Mouse (Mus musculus): Measurements from ENCODE around the gene Gm49373.

Gm49373 gene

DNA sequence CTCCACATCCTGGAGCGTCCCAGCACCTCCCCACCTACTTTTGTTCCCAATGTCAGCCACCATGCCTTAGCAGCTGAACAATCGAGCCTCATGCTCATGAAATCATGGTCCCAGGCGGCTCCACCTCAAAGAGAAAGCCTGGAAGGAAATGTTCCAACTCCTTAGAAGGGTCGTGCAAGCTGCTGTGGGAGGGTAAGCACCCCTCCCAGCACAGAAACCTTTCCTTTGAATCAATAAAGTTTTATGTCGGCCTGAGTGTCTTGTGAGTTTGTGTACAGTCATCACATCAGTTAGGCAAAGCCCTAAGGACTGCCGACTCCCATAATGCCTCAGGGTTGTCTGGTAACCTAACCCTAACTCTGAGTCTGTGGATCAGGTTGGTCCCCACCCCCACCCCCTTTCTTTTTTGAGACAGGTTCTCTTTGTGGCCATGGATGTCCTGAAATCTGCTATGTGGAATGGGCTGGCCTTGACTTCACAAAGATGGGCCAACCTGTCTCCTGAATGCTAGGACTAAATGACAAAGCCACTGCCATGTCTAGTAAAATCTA is 44.3 kb downstream of the Gm49373 start:
- DNase-seq (ENCODE audit: low read depth), result no peak

DNA sequence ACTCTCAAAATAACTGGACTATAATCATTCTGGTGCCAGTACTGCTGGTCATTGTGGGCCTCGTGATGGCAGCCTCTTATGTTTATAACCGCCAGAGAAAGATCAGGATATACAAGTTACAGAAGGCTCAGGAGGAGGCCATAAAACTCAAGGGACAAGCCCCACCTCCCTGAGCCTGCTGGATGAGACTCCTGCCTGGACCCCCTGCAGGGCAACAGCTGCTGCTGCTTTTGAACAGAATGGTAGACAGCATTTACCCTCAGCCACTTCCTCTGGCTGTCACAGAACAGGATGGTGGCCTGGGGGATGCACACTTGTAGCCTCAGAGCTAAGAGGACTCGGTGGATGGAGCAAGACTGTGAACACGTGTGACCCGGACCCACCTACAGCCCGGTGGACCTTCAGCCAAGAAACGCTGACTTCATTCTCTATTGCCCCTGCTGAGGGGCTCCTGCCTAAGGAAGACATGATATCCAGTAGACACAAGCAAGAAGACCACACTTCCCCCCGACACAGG is 45.1 kb downstream of the Gm49373 start:
- no peak for DNase-seq (ENCODE audit: low read depth)

DNA sequence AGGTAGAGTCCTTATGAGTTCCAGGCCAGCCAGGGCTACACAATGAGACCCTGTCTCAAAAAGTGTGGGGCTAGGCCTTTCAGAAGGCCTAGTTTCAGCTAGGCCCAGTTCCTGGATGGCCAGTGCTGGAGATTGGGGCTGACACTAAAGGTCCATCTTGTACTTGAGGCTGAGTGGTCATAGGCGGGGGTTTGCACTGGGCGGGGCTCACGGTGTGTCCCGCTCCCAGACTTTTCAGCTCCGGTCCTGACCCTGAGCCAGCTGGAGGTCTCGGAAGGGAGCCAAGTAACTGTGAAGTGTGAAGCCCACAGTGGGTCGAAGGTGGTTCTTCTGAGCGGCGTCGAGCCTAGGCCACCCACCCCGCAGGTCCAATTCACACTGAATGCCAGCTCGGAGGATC is 46.0 kb downstream of the Gm49373 start:
- DNase-seq (ENCODE audit: low read depth), result no peak

DNA sequence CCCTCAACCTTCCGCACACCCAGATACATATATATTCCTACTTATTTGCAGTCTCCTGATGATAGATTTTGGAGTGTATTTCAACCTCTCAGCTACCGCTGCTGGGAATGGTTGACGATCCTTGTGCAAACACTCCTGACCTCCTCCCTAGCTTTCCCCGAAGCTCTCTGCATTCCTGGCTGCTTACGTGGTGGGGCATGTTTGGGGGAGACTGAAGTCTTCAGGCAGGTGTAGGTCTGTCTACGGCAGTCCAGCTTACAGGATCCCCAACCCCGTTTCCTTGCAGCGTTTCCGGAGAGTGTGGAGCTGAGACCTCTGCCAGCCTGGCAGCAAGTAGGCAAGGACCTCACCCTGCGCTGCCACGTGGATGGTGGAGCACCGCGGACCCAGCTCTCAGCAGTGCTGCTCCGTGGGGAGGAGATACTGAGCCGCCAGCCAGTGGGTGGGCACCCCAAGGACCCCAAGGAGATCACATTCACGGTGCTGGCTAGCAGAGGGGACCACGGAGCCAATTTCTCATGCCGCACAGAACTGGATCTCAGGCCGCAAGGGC is 47.6 kb downstream of the Gm49373 start:
- no peak for DNase-seq (ENCODE audit: low read depth)

DNA sequence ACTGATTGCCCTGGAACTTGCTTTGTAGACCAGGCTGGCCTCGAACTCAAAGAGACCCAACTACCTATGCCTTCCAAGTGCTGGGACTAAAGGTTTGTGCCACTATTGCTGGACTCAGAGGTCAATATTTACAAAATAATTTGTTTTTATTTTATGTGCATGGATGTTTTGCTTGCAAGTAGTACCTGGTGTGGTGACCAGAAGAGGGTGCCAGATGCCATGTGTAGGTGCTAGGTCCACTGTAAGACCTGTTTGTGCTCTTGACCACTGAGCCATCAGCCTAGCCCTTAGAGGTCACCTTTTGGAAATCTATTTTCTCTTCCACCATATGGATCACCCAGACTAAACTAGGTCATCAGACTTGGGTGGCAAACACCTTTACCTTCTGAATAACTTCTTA is 50.2 kb downstream of the Gm49373 start:
- no peak for DNase-seq (ENCODE audit: low read depth)

DNA sequence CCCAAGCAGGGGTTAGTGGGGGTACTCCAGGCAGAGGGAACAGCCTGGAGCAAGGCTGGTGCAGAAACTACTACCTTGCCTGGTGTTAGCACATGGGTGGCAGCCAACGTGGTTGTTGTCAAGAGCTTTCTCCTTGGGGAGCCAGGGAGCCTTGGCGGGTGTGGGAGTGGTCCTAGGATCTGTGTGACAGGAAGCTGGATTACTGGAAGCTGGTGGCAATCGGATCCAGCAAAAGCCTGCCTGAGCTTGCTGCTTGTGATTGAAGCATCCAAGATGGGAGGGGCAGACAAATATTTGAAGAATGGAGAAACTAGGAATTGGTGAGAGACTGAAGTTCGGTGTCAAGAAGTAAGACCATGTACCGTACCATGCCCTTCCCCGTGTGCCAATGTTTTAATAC is 50.6 kb downstream of the Gm49373 start:
- DNase-seq (ENCODE audit: low read depth), result no peak

DNA sequence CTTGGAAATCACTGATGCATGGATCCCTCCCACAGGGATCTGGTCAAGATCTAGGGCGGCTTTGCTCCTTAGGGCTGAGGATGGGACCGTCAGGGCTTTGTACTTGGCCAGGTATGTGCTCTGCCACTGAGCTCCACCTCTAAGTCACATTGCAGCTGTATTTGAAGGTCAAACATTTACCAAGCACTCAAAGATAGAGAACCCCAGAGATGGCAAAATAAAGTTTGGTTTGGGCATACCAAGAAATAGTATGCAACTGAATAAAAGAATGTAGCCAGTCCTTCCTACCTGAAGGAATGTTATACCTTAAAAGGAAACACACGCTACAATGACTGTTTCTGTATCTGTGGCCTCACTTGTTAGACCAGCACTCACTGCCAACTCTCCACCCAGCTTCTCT is 51.5 kb downstream of the Gm49373 start:
- DNase-seq (ENCODE audit: low read depth), result no peak

DNA sequence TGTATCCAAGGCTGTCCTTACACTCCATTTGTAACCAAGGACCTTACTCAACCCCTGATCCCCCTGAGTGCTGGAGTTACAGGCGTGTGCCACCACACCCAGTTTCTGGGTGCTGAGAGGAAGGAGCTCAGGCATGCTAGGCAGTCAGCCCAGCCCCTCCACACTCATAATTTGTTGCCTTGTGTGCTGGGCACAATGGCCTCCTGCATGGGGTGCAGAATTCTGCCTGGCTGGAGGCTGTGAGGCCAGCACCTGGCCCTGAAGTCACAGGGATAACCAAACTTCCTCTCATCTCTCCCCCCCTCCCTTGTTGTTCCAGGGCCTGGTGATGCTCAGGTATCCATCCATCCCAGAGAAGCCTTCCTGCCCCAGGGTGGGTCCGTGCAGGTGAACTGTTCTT is 54.3 kb downstream of the Gm49373 start:
- no peak for DNase-seq (ENCODE audit: low read depth)

DNA sequence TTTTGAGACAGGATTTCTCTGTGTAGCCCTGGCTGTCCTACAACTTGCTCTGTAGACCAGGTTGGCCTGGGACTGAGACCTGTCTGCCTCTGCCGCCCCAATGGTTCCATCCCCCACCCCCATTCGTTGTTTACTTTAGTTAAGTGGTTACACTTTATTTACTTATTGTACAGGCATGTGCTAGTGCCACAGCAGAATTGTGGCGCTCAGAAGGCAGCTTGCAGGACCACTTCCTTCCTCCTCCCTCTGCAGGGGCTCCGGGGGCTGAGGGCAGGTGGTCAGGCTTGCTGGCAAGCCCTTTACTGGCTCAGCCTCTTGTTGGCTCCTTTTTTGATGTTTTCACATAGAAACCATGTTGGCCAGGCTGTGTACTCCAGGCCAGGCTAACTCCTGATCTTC is 55.7 kb downstream of the Gm49373 start:
- DNase-seq (ENCODE audit: low read depth), result no peak

DNA sequence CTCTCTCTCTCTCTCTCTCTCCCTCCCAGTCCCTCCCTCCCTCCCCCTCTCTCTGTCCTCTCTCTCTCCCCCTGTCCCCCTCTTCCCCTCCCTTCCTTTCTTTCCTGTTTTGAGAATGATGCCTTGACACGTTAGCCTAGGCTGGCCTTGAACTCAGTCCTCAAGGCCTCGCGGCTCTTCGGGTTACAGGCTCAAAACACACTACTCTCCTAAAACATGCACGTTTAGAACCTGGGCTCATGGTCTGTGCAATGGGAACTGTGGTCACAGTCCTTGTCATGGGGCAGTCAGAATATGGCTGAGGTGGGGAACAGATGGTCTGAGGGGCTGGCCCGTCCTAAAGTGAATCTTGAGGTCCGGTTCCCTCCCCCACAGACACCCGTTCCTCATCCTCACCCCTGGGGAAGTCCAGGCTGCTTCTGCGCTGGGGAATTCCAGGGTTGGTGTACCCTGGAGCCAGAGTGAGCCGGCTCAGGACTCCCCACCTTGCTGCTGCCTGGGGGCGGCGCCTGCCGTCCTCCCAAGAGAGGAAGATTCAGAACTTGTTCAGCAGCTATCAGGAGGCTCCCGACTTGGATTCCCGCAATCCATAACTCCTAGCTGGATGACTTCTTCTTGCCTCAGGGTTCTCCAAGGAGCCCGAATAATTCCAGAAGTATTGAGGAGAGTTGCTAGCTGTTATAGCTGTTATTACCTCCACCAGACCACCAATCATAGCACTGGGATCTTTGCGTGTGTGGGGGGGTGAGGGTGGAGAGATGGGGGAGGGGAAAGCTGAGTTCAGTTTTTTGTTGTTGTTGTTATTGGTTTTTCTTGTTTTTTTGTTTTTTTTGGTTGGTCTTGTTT is 56.3 kb downstream of the Gm49373 start:
- no peak for DNase-seq (ENCODE audit: low read depth)

DNA sequence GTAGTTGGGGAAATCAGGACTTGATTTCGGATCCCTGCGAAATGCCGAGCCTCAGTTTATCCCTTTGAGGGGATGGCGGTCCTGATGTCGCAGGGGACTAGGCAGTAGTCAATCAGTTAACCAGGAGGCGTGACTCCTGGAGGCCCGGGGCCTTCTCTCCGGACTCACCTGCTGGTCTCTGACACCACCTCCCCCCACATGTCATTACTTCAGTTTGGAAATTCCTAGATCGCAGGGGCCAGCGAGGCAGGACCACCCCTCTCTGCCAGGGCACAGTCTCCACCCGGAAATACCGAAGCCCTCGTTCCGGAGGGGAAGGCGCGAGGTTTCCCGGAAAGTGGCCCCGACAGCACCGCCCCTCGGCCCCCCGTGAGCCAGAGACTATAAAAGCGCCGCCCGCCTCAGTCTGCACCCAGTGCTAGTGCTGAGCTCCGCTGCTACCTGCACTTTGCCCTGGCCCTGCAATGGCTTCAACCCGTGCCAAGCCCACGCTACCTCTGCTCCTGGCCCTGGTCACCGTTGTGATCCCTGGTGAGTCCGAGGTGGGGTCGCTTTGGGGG is 57.2 kb downstream of the Gm49373 start, which contains the start of gene Icam1:
Gene Icam1 (plus strand): TSS at position 415 of the 560 bp plus-strand sequence.
- no peak for DNase-seq (ENCODE audit: low read depth)

DNA sequence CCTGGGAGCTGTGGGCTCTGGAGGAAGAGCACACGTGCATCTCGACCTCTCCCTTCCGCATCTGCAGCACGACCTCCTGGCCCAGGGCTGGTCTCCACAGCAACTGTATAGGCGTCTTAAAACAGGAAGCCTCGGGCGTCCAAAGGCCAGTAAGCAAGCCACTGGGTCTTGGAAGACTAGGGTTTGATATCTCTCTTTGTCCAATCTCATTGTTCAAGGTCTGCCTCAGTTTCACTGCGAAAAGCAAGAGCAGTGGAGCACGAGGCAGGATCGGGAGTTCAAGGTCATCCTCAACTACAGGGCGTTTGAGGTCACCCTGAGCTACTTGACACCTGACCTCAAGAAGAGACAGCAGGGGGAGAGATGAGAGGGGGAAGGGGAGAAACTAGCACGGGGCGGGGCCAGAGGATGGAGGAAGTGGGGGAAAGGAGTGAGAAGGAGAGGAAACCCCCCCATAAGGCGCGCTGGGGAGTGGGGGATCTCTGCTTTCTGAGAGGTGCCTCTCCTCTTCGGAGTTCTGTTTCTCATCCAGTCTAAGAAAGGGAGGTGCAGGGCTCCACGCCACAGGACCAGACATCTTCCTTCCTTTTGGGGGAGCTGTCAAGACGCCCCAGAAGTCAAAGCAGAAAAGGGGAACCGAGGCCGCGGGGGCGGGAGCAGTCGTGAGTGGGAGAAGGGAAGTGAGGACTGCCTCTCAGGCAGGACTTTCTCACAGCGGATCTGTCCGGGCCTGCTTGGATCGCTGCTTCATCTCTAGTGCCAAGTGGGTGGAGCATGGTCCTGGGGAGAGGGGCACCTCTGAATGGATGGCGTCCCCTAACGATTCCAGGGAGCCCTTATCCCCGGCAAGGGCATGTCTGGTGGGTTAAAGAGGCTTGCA is 58.0 kb downstream of the Gm49373 start:
- no peak for DNase-seq (ENCODE audit: low read depth)

All from c-Kit-positive CD71-negative TER-119-negative erythroid progenitor cells, embryonic 14.5 days (primary cell).